Comparison of ENCODE assay signal across 19 mouse cellular contexts in the genomic region with DNA sequence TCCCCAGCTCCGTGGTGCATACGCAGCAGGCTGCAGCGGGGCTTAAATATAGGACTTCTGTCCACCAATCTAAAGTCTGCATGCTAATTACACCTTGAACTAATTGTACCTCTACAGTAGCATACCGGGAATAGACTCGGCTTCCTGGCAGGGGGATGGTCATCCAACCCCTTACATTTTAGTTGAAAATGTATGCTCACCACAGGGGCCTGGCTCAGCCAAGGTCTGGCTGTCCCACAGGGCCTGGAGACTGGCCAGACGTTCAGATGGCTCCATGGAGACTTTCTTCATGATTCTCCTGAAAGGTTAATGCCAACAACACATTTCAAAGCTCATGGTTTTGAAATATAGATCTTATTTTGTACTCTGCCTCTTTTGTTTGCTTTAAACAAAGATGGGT.
A peak's percentile ranks its signal among the peaks of the same experiment; 100 is the strongest.
DNase-seq lines count a peak whose midpoint lies in the region; ATAC-seq lines count a peak whose summit lies in the region.
"Had no signal": no experiment of that assay in that cellular context is flagged by ENCODE, and none has a peak within 500 bp of the region (broad histone marks: within the 10 kb centered on the region; RNA-seq: fewer than 3 reads in every experiment).

No protein-coding gene starts in this region.

- H3K27ac ChIP-seq in liver, embryonic 15.5 days (replicated peaks), result peak overlapping the region; percentile 9
- no peak overlapping the region for H3K27ac ChIP-seq in kidney, embryonic 16.5 days (ENCODE audit: low read length)
- H3K27ac ChIP-seq: hindbrain, embryonic 15.5 days; limb, embryonic 13.5 days; midbrain, embryonic 10.5 days; neural tube, embryonic 15.5 days had no signal

- WGBS in liver, embryonic 15.5 days (ENCODE audit: insufficient replicate concordance), result 38% methylated on average over 6 of the region's 6 CpGs
- WGBS in kidney, embryonic 16.5 days, result 50% methylated on average over 6 of the region's 6 CpGs

- H3K4me2 ChIP-seq in liver, embryonic 15.5 days, result peak overlapping the region; percentile 16; the same call in 1 of the 2 replicates
- H3K4me2 ChIP-seq in kidney, embryonic 16.5 days (replicated peaks; ENCODE audit: low read depth, low read length), result no peak overlapping the region
- H3K4me2 ChIP-seq: heart, embryonic 11.5 days; hindbrain, embryonic 15.5 days; limb, embryonic 13.5 days; lung, embryonic 14.5 days; neural tube, embryonic 15.5 days had no signal

- intact Hi-C loops in left cerebral cortex, postnatal 4 days (cut with DNase I), result no loop called here
- intact Hi-C loops in left cerebral cortex, postnatal 14 days (cut with DNase I), result loop anchor here (5.0 kb wide), 1 partner anchor 108 kb away; no protein-coding TSS in a partner anchor

- no peaks in the 10 kb centered on the region for H3K9me3 ChIP-seq in liver, embryonic 15.5 days (replicated peaks)
- H3K9me3 ChIP-seq in kidney, embryonic 16.5 days (ENCODE audit: low read length), result no peaks in the 10 kb centered on the region
- H3K9me3 ChIP-seq: hindbrain, embryonic 15.5 days; limb, embryonic 13.5 days; midbrain, embryonic 10.5 days; neural tube, embryonic 15.5 days had no signal

- H3K4me1 ChIP-seq in liver, embryonic 15.5 days (replicated peaks), result peaks cover 63% of the 10 kb centered on the region
- H3K4me1 ChIP-seq in kidney, embryonic 16.5 days (ENCODE audit: insufficient read depth, low read length), result no peaks in the 10 kb centered on the region

- H3K36me3 ChIP-seq in liver, embryonic 15.5 days (replicated peaks), result no peaks in the 10 kb centered on the region
- H3K36me3 ChIP-seq in kidney, embryonic 16.5 days (ENCODE audit: insufficient read depth, low read length), result no peaks in the 10 kb centered on the region
- H3K36me3 ChIP-seq: hindbrain, embryonic 15.5 days; midbrain, embryonic 10.5 days; neural tube, embryonic 15.5 days had no signal

- peak; percentile 69 for DNase-seq in left cerebral cortex, postnatal 4 days
- no peak for DNase-seq in left cerebral cortex, postnatal 14 days (ENCODE audit: low spot score in 2 of 2)
- peak; percentile 63 for DNase-seq in cerebellum, adult 11 months
- DNase-seq in cerebellum, postnatal 14 days, result peak; percentile 52 to 81
- no peak for DNase-seq in thymus, postnatal 14 days
- DNase-seq in retina, embryonic 14.5 days (ENCODE audit: low spot score), result no peak
- DNase-seq: kidney, postnatal 25 days; lung, embryonic 14.5 days; lung, postnatal 4 days had no signal

- H3K9ac ChIP-seq in liver, embryonic 15.5 days, result no peak overlapping the region
- no peak overlapping the region for H3K9ac ChIP-seq in kidney, embryonic 16.5 days (replicated peaks; ENCODE audit: low read length)
- H3K9ac ChIP-seq: hindbrain, embryonic 15.5 days; limb, embryonic 13.5 days; lung, embryonic 14.5 days; neural tube, embryonic 15.5 days had no signal

- no peak for ATAC-seq in liver, embryonic 15.5 days (ENCODE audit: insufficient read depth)
- ATAC-seq in kidney, embryonic 16.5 days (ENCODE audit: low FRiP score, low TSS enrichment), result no peak
- ATAC-seq: intestine, postnatal 0 days; Patski had no signal

- no peak overlapping the region for H3K4me3 ChIP-seq in liver, embryonic 15.5 days (replicated peaks)
- no peak overlapping the region for H3K4me3 ChIP-seq in kidney, embryonic 16.5 days (ENCODE audit: low read length)
- H3K4me3 ChIP-seq: hindbrain, embryonic 15.5 days; limb, embryonic 13.5 days; midbrain, embryonic 10.5 days; myocyte; neural tube, embryonic 15.5 days had no signal

- peaks cover 15% of the 10 kb centered on the region; the same call in 1 of the 2 replicates for H3K27me3 ChIP-seq in liver, embryonic 15.5 days
- no peaks in the 10 kb centered on the region for H3K27me3 ChIP-seq in kidney, embryonic 16.5 days (ENCODE audit: insufficient read depth, low read length)
- H3K27me3 ChIP-seq: hindbrain, embryonic 15.5 days; limb, embryonic 13.5 days; neural tube, embryonic 15.5 days; Patski had no signal

Comparison
In these comparisons a context has a peak if more than half of its experiments do, and no peak if none do; other contexts are left out.
1. DNase-seq: peak in left cerebral cortex, postnatal 4 days (single experiment), cerebellum, adult 11 months (single experiment) and cerebellum, postnatal 14 days (2 of 2); none in left cerebral cortex, postnatal 14 days (0 of 2), thymus, postnatal 14 days (single experiment) and retina, embryonic 14.5 days (single experiment).